Comparison of ENCODE assay signal across 8 mouse cellular contexts in the genomic region with DNA sequence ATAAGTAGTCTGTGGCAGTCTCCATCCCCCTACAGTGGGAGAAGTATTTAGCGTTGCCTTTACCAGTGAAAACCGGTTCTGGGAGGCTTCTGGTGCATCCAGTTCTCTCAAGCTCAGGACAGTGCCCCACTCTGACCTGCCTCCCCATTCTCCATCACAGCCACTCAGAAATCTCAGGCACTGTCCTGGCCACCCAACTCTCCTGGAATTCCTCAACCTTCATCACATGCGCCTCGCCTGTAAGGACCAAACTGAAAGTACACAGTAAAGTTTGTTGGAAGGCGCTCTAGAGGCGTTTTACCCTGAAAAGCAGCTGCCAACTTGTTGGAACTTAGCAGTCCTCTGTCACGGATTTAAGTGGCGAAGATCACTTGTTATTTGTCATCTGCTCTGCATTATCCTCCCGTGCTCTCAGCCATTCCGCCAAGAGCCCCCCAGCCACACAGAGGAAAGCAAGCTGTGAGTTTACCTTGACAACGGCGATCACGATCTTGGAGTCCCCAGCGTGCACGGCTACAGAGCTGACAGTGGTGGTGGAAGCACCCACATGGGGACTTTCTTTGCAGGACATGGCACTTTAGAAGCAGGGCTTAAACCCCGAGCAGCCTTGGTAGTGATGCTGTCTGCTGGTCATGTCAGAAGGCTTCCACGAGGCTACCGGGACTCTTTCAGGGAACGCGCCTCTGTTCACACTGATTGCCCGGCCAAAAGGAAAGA. TPM values are rescaled to one million over a fixed set of nuclear protein-coding genes. Genes with fewer than 3 reads are reported as not detected.
DNase-seq lines count a peak whose midpoint lies in the region; ATAC-seq and TF ChIP-seq lines count a peak whose summit lies in the region.

No protein-coding gene starts in this region.

- TF ChIP-seq CTCF in lung, adult 2 months (IDR thresholded peaks at IDR 0.05; ENCODE audit: insufficient read depth, low read length), result no peak

- H3K9ac ChIP-seq in neural tube, embryonic 13.5 days, result peak overlapping the region; percentile 55

- H3K4me1 ChIP-seq in embryonic facial prominence, embryonic 10.5 days, result peaks cover 50% of the 10 kb centered on the region
- H3K4me1 ChIP-seq in lung, adult 2 months (ENCODE audit: control insufficient read depth, insufficient read depth, low read length), result peaks cover 7% of the 10 kb centered on the region
- peaks cover 54% of the 10 kb centered on the region for H3K4me1 ChIP-seq in neural tube, embryonic 13.5 days (replicated peaks)

- peak overlapping the region; percentile 60 for H3K4me3 ChIP-seq in embryonic facial prominence, embryonic 10.5 days
- peak overlapping the region; percentile 79 for H3K4me3 ChIP-seq in lung, adult 2 months (replicated peaks; ENCODE audit: extremely low read depth, low read depth, low read length)
- H3K4me3 ChIP-seq in neural tube, embryonic 13.5 days, result peak overlapping the region; percentile 35

- H3K27ac ChIP-seq in embryonic facial prominence, embryonic 10.5 days (replicated peaks), result peak overlapping the region; percentile 83
- no peak overlapping the region for H3K27ac ChIP-seq in neural tube, embryonic 13.5 days (replicated peaks)

- peak; percentile 34; the same call in 1 of the 2 replicates for ATAC-seq in neural tube, embryonic 13.5 days (ENCODE audit: low read depth)

- peak; percentile 43 to 87 for DNase-seq in adrenal gland, adult (ENCODE audit: inconsistent age in 2 of 2, low spot score in 1 of 2)
- DNase-seq in adrenal gland, adult 8-10 months, result no peak
- peak; percentile 61 for DNase-seq in embryonic facial prominence, embryonic 10.5 days (ENCODE audit: low spot score)
- peak; percentile 78 for DNase-seq in heart, adult 8-10 months (ENCODE audit: low spot score)
- peak; percentile 72 for DNase-seq in kidney, adult 11 months
- DNase-seq in lung, adult 2 months, result peak; percentile 55
- peak; percentile 55 for DNase-seq in yolk sac, embryonic 10.5 days (ENCODE audit: low spot score)

- no peaks in the 10 kb centered on the region for H3K36me3 ChIP-seq in embryonic facial prominence, embryonic 10.5 days (replicated peaks)
- H3K36me3 ChIP-seq in neural tube, embryonic 13.5 days, result no peaks in the 10 kb centered on the region

- no peaks in the 10 kb centered on the region for H3K9me3 ChIP-seq in embryonic facial prominence, embryonic 10.5 days
- no peaks in the 10 kb centered on the region for H3K9me3 ChIP-seq in neural tube, embryonic 13.5 days

- no peaks in the 10 kb centered on the region; the same call in 1 of the 2 replicates for H3K27me3 ChIP-seq in embryonic facial prominence, embryonic 10.5 days (replicated peaks; ENCODE audit: low read depth, poor library complexity, severe bottlenecking)
- no peaks in the 10 kb centered on the region for H3K27me3 ChIP-seq in neural tube, embryonic 13.5 days

- peak overlapping the region; percentile 60 for H3K4me2 ChIP-seq in neural tube, embryonic 13.5 days

- no peak for TF ChIP-seq POLR2A in lung, adult 2 months (IDR thresholded peaks at IDR 0.05; ENCODE audit: borderline replicate concordance, extremely low read depth, low read depth, low read length)

- 2% methylated on average over 21 of the region's 21 CpGs for WGBS in embryonic facial prominence, embryonic 10.5 days
- WGBS in lung, adult 2 months, result 2% methylated on average over 21 of the region's 21 CpGs
- WGBS in neural tube, embryonic 13.5 days, result 5% methylated on average over 21 of the region's 21 CpGs

RNA-seq across cellular contexts. Expression of gene Ccdc141, which starts 0.4 kb away (rescaled TPM):
- total RNA-seq in adrenal gland, adult 8-10 months (2022), result 1 to 10 TPM; 5.0 to 9.8 (median 9.3) TPM
- polyA plus RNA-seq in embryonic facial prominence, embryonic 10.5 days (2016; fragmentation: Nextera tagmentation; extraction: Ambion mirVana), result 4.8 and 6.5 TPM in 2 replicates
- 100 to 1,000 TPM; 169 to 239 (median 208) TPM for total RNA-seq in heart, adult 8-10 months (2022)
- 15.9 and 19.8 TPM in 2 replicates for polyA plus RNA-seq in lung, adult 2 months (2012; rRNA removed)
- 8.8 and 9.1 TPM in 2 replicates for polyA plus RNA-seq in neural tube, embryonic 13.5 days (2015; fragmentation: Nextera tagmentation; extraction: Ambion mirVana)
